Mouse (Mus musculus) MEL (cell line): ENCODE measurements at regions not wholly inside any gene's neighbourhood (a gene's known extent, or its start where the extent isn't known, plus 50 kb on each side); places are given as distances from the start of the nearest gene placed in this dataset.

Source experiments
- DNase-seq: peaks from one replicate; pipeline ENCODE4 v3.0.0; 2011; ENCODE audit warnings: low read depth, low spot score
- H3K27ac ChIP-seq: 2 replicates; pipeline ENCODE4 v1.5.1; 2012; ENCODE audit warnings: low read depth, mild to moderate bottlenecking, control low read depth, low read length, moderate library complexity; ENCODE audit not compliant: control insufficient read depth
- H3K27me3 ChIP-seq, 2 experiments: fragments of 150-350 bp in 1 of 2; sonication (generic) in 1 of 2; 2 replicates each; pipeline ENCODE4 v1.6.1; 2012; ENCODE audit warnings: low read length in 2 of 2, mild to moderate bottlenecking in 2 of 2, improper control_type of control experiment in 1 of 2, moderate library complexity in 1 of 2; ENCODE audit not compliant: insufficient read depth in 2 of 2, control insufficient read depth in 1 of 2
- H3K36me3 ChIP-seq, 2 experiments: 2 replicates each; pipeline ENCODE4 v1.6.1; 2012 to 2014; ENCODE audit warnings: low read length in 2 of 2, improper control_type of control experiment in 1 of 2, inconsistent platforms in 1 of 2, mild to moderate bottlenecking in 1 of 2; ENCODE audit not compliant: insufficient read depth in 2 of 2, control insufficient read depth in 1 of 2
- H3K4me1 ChIP-seq, 2 experiments: fragments of 150-350 bp in 1 of 2; sonication (generic) in 1 of 2; 2 replicates each; pipeline ENCODE4 v1.6.1; 2012; ENCODE audit warnings: low read length in 2 of 2, improper control_type of control experiment in 1 of 2, mild to moderate bottlenecking in 1 of 2; ENCODE audit not compliant: insufficient read depth in 2 of 2, control insufficient read depth in 1 of 2
- H3K4me3 ChIP-seq, 2 experiments: fragments of 150-350 bp in 1 of 2; sonication (generic) in 1 of 2; 2 replicates each; pipeline ENCODE4 v1.5.1; 2012; ENCODE audit warnings: low read depth in 2 of 2, low read length in 2 of 2, mild to moderate bottlenecking in 2 of 2, moderate library complexity in 2 of 2, control low read depth in 1 of 2, improper control_type of control experiment in 1 of 2; ENCODE audit not compliant: control insufficient read depth in 1 of 2, insufficient read depth in 1 of 2
- H3K79me2 ChIP-seq: 2 replicates; pipeline ENCODE4 v1.6.1; 2012; ENCODE audit warnings: mild to moderate bottlenecking, low read length, moderate library complexity; ENCODE audit not compliant: control insufficient read depth, poor library complexity, insufficient read depth
- H3K9ac ChIP-seq: 2 replicates; pipeline ENCODE4 v1.6.1; 2012; ENCODE audit warnings: low read depth, mild to moderate bottlenecking, control low read depth, low read length, moderate library complexity; ENCODE audit not compliant: control insufficient read depth, poor library complexity, severe bottlenecking
- H3K9me3 ChIP-seq: fragments of 150-350 bp; sonication (generic); replicated peaks from 2 replicates; pipeline ENCODE4 v1.6.1; 2012; ENCODE audit warnings: mild to moderate bottlenecking, low read length, improper control_type of control experiment, moderate library complexity; ENCODE audit not compliant: insufficient read depth
- CHD1 ChIP-seq: IDR thresholded peaks from 2 replicates; pipeline ENCODE4 v1.6.1; 2012; ENCODE audit warnings: low read depth, mild to moderate bottlenecking, inconsistent platforms, low read length, improper control_type of control experiment
- CHD2 ChIP-seq: IDR thresholded peaks from 2 replicates; pipeline ENCODE4 v1.6.1; 2011; ENCODE audit warnings: low read length, improper control_type of control experiment
- ELF1 ChIP-seq: IDR thresholded peaks from 2 replicates; pipeline ENCODE4 v1.6.1; 2014; ENCODE audit warnings: low read depth, mild to moderate bottlenecking, inconsistent platforms, low read length, improper control_type of control experiment, moderate library complexity
- EP300 ChIP-seq, 2 experiments: IDR thresholded peaks; 2 replicates each; pipeline ENCODE4 v1.6.1; 2011; ENCODE audit warnings: improper control_type of control experiment in 2 of 2, low read length in 2 of 2, low read depth in 1 of 2, mild to moderate bottlenecking in 1 of 2
- ETS1 ChIP-seq: IDR thresholded peaks from 2 replicates; pipeline ENCODE4 v1.6.1; 2012; ENCODE audit warnings: low read depth, mild to moderate bottlenecking, inconsistent platforms, low read length, improper control_type of control experiment, moderate library complexity
- GATA1 ChIP-seq: IDR thresholded peaks from 2 replicates; pipeline ENCODE4 v1.6.1; 2011; ENCODE audit warnings: low read depth, low read length, improper control_type of control experiment
- KAT2A ChIP-seq: conservative IDR thresholded peaks from 2 replicates; pipeline ENCODE4 v1.6.1; 2012; ENCODE audit warnings: low read depth, low read length, improper control_type of control experiment, inconsistent platforms
- MAX ChIP-seq: IDR thresholded peaks from 2 replicates; pipeline ENCODE4 v1.6.1; 2011; ENCODE audit warnings: low read length, improper control_type of control experiment
- MAZ ChIP-seq: IDR thresholded peaks from 2 replicates; pipeline ENCODE4 v1.6.1; 2012; ENCODE audit warnings: low read depth, mild to moderate bottlenecking, inconsistent platforms, low read length, improper control_type of control experiment
- MEF2A ChIP-seq: IDR thresholded peaks from 2 replicates; pipeline ENCODE4 v1.6.1; 2014; ENCODE audit warnings: low read depth, mild to moderate bottlenecking, inconsistent platforms, low read length, improper control_type of control experiment; ENCODE audit not compliant: poor library complexity, insufficient replicate concordance, severe bottlenecking; ENCODE audit errors: extremely low read depth
- TAL1 ChIP-seq: IDR thresholded peaks from 2 replicates; pipeline ENCODE4 v1.6.1; 2012; ENCODE audit warnings: mild to moderate bottlenecking, inconsistent platforms, low read length, moderate library complexity, mixed read lengths
- TCF12 ChIP-seq: IDR thresholded peaks from 2 replicates; pipeline ENCODE4 v1.6.1; 2014; ENCODE audit warnings: low read depth, mild to moderate bottlenecking, inconsistent platforms, low read length, improper control_type of control experiment, moderate library complexity
- UBTF ChIP-seq: IDR thresholded peaks from 2 replicates; pipeline ENCODE4 v1.6.1; 2012; ENCODE audit warnings: low read depth, mild to moderate bottlenecking, inconsistent platforms, low read length, improper control_type of control experiment, moderate library complexity, borderline replicate concordance; ENCODE audit not compliant: insufficient read depth
- USF1 ChIP-seq: IDR thresholded peaks from 2 replicates; pipeline ENCODE4 v1.6.1; 2014; ENCODE audit warnings: low read depth, mild to moderate bottlenecking, inconsistent platforms, low read length, improper control_type of control experiment, moderate library complexity
- ZKSCAN1 ChIP-seq: IDR thresholded peaks from 2 replicates; pipeline ENCODE4 v1.6.1; 2012; ENCODE audit warnings: low read depth, mild to moderate bottlenecking, inconsistent platforms, low read length, improper control_type of control experiment, moderate library complexity
- ZMIZ1 ChIP-seq: IDR thresholded peaks from 2 replicates; pipeline ENCODE4 v1.6.1; 2012; ENCODE audit warnings: low read depth, mild to moderate bottlenecking, inconsistent platforms, low read length, improper control_type of control experiment, moderate library complexity

DNA sequence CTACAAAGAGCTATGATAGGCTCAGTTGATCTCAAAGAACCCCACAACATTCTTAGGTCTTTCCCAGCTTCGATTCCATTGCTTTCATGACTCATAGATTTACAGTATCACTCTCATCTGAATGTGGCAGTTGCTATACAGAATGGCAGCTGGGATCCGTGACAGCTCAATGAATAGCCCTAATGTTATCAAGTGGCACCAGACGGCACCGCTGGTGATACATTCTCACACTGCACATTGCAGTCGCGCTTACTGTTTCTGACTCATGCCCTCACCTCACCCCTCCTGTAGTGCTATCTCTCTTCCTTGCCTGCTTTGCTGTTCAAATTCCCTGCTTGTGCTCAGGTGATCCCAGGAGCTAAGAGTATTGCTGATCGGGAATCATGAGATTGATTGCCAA lies 231.0 kb downstream of the Ube2cbp start:
- Histone ChIP-seq H3K4me1 (no peaks in the 10 kb centered on the region; a peak in 1 of 4 replicates), H3K27ac (no peak overlapping the region), H3K36me3 (no peaks in the 10 kb centered on the region), H3K9ac (no peak overlapping the region), H3K27me3 (no peaks in the 10 kb centered on the region), H3K4me3 (no peak overlapping the region), H3K9me3 (no peaks in the 10 kb centered on the region), H3K79me2 (no peaks in the 10 kb centered on the region)
- DNase-seq: peak; percentile 35
- TF ChIP-seq EP300 (IDR thresholded peaks at IDR 0.05; ENCODE audit: low read depth in 1 of 2, low read length in 2 of 2) (peak; percentile 46 to 81; a peak in 3 of 4 replicates), TAL1 (peak; percentile 53), MAX (no peak), UBTF (no peak), ETS1 (peak; percentile 51), GATA1 (peak; percentile 44; the same call in 1 of the 2 replicates), TCF12 (peak; percentile 62; the same call in 1 of the 2 replicates)

DNA sequence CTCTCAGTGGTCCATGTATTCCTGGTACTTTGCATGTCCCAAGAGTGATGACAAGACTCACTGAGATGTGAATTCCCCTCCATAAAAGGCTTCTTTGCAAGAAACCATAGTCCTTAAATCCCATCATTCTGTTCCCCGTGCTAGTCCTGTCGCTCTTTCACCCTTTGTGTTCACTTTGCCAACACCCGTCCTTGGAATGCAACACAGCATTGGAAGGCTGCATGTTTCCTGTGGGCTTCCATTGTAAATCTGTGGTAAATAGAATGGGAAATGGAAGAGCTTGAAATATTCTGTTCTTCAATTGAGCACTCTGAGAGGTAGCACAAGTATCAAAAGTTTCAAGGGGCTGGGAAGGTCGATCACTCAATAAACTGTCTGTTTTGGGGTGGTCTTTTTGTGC lies 226.1 kb downstream of the Ube2cbp start:
- no peak overlapping the region for H3K4me3 ChIP-seq
- no peaks in the 10 kb centered on the region for H3K36me3 ChIP-seq
- H3K9ac ChIP-seq: no peak overlapping the region
- H3K9me3 ChIP-seq: no peaks in the 10 kb centered on the region
- H3K27ac ChIP-seq: no peak overlapping the region
- H3K4me1 ChIP-seq: no peaks in the 10 kb centered on the region
- no peaks in the 10 kb centered on the region for H3K27me3 ChIP-seq
- no peak for DNase-seq
- H3K79me2 ChIP-seq: no peaks in the 10 kb centered on the region
- TF ChIP-seq ZMIZ1: no peak
- TF ChIP-seq CHD1: no peak
- no peak for TF ChIP-seq USF1
- no peak for TF ChIP-seq MAX
- TF ChIP-seq MAZ: no peak
- no peak for TF ChIP-seq ZKSCAN1
- no peak for TF ChIP-seq MEF2A
- no peak for TF ChIP-seq EP300 (IDR thresholded peaks at IDR 0.05; ENCODE audit: low read depth in 1 of 2, low read length in 2 of 2)
- no peak for TF ChIP-seq CHD2
- no peak for TF ChIP-seq KAT2A
- TF ChIP-seq ELF1: no peak

DNA sequence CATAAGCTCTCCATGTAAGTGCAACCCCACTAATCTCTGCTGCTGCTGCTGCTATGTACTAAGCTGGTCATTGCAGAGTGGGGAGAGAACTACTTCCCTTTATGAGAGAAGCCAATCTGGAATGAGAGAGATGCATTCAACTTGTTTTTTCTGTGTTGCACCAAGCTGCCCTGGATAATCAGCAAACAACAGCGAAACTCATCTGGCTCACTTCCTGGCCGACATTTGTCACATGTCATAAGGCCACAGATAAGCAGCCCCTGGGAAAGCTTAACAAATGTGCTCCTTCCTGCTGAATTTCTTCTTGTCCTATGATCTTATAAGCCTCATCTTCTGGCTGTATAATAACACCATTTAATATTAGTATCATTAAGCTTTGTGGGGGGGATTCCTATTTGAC lies 224.5 kb downstream of the Ube2cbp start:
- H3K9ac ChIP-seq: no peak overlapping the region
- no peaks in the 10 kb centered on the region for H3K4me1 ChIP-seq
- H3K27ac ChIP-seq: no peak overlapping the region
- no peaks in the 10 kb centered on the region for H3K79me2 ChIP-seq
- H3K4me3 ChIP-seq: no peak overlapping the region
- TF ChIP-seq ETS1 (peak; percentile 48; the same call in 1 of the 2 replicates), EP300 (IDR thresholded peaks at IDR 0.05; ENCODE audit: low read depth in 1 of 2, low read length in 2 of 2) (peak; percentile 65 to 68; a peak in 3 of 4 replicates), USF1 (peak; percentile 74; the same call in 1 of the 2 replicates), GATA1 (peak; percentile 51), ZMIZ1 (no peak)
- H3K27me3 ChIP-seq: no peaks in the 10 kb centered on the region
- H3K9me3 ChIP-seq: no peaks in the 10 kb centered on the region
- no peaks in the 10 kb centered on the region for H3K36me3 ChIP-seq
- peak; percentile 59 for DNase-seq
